Mouse (Mus musculus) monocyte, adult 2 months (primary cell): ENCODE data around the gene Srcin1.

Experiments used
- DNase-seq, 2 experiments: peaks; one replicate each; pipeline ENCODE4 v3.0.0; 2022; ENCODE audit warnings: low spot score in 2 of 2, low read depth in 1 of 2

Gene Srcin1

GRCm38 (mm10) chr11:97509058-97509457, 66.9 kb downstream of the Srcin1 start:
- no peak for DNase-seq

- no peak for DNase-seq
Measured at GRCm38 (mm10) chr11:97508198-97508597, 67.8 kb downstream of the Srcin1 start.

GRCm38 (mm10) chr11:97506331-97506730, 69.7 kb downstream of the Srcin1 start:
- DNase-seq: no peak

GRCm38 (mm10) chr11:97505784-97506183, 70.2 kb downstream of the Srcin1 start:
- DNase-seq: no peak

GRCm38 (mm10) chr11:97502846-97503245, 73.1 kb downstream of the Srcin1 start:
- no peak for DNase-seq

GRCm38 (mm10) chr11:97502383-97502782, 73.6 kb downstream of the Srcin1 start:
- DNase-seq: no peak

GRCm38 (mm10) chr11:97500720-97501448, 75.1 kb downstream of the Srcin1 start:
- DNase-seq: no peak

- DNase-seq: no peak
Measured at GRCm38 (mm10) chr11:97499865-97500719, 75.9 kb downstream of the Srcin1 start, which contains the start of gene 4933428G20Rik. TSS of gene 4933428G20Rik (minus strand) at chr11:97500340.

GRCm38 (mm10) chr11:97497543-97497942, 78.4 kb downstream of the Srcin1 start:
- no peak for DNase-seq

GRCm38 (mm10) chr11:97492836-97493235, 83.2 kb downstream of the Srcin1 start:
- DNase-seq: no peak

GRCm38 (mm10) chr11:97491640-97492039, 84.3 kb downstream of the Srcin1 start:
- no peak for DNase-seq

- peak; percentile 28 to 67 for DNase-seq
Measured at GRCm38 (mm10) chr11:97489589-97490324, 86.2 kb downstream of the Srcin1 start.

- no peak for DNase-seq
Measured at GRCm38 (mm10) chr11:97487656-97488055, 88.3 kb downstream of the Srcin1 start.

- no peak for DNase-seq
Measured at GRCm38 (mm10) chr11:97485661-97486060, 90.3 kb downstream of the Srcin1 start.

GRCm38 (mm10) chr11:97479824-97480223, 96.2 kb downstream of the Srcin1 start:
- DNase-seq: no peak

- no peak for DNase-seq
Measured at GRCm38 (mm10) chr11:97479085-97479484, 96.9 kb downstream of the Srcin1 start.

- DNase-seq: no peak
Measured at GRCm38 (mm10) chr11:97478345-97478744, 97.6 kb downstream of the Srcin1 start.

- no peak for DNase-seq
Measured at GRCm38 (mm10) chr11:97477431-97477830, 98.6 kb downstream of the Srcin1 start.

- DNase-seq: peak in 1 of 2 experiments; percentile 18
Measured at GRCm38 (mm10) chr11:97476334-97477095, 99.5 kb downstream of the Srcin1 start.

- DNase-seq: no peak
Measured at GRCm38 (mm10) chr11:97471276-97471675, 104.7 kb downstream of the Srcin1 start.

GRCm38 (mm10) chr11:97469828-97470227, 106.2 kb downstream of the Srcin1 start:
- DNase-seq: no peak
